Mouse (Mus musculus): ENCODE measurements at regions not wholly inside any gene's neighbourhood (a gene's known extent, or its start where the extent isn't known, plus 50 kb on each side); places are given as distances from the start of the nearest gene placed in this dataset.

GRCm38 (mm10) chr4:105291503-105291902, 134.4 kb downstream of the Plpp3 start:
- H3K36me3 ChIP-seq (ENCODE audit: insufficient read depth), result no peaks in the 10 kb centered on the region
- H3K4me1 ChIP-seq (ENCODE audit: insufficient read depth), result peaks cover 5% of the 10 kb centered on the region; the same call in 1 of the 2 replicates
- H3K4me2 ChIP-seq, result no peak overlapping the region
- WGBS, result 17% methylated on average over 1 of the region's 1 CpGs
- H3K4me3 ChIP-seq (ENCODE audit: low read depth, low read length), result no peak overlapping the region
- no peaks in the 10 kb centered on the region for H3K9me3 ChIP-seq (ENCODE audit: low read depth, low read length)
- TF ChIP-seq CTCF (IDR thresholded peaks at IDR 0.05; ENCODE audit: low read depth), result no peak
- H3K27ac ChIP-seq (ENCODE audit: low read depth), result no peak overlapping the region
- DNase-seq, result peak; percentile 60
- peak; percentile 49; the same call in 1 of the 2 replicates for ATAC-seq (ENCODE audit: insufficient read depth)
- no peak overlapping the region for H3K9ac ChIP-seq
- no peaks in the 10 kb centered on the region for H3K27me3 ChIP-seq (ENCODE audit: insufficient read depth, low read length)

GRCm38 (mm10) chr4:105299358-105299757, 142.2 kb downstream of the Plpp3 start:
- DNase-seq (no peak), ATAC-seq (ENCODE audit: insufficient read depth) (no peak)
- TF ChIP-seq CTCF (IDR thresholded peaks at IDR 0.05; ENCODE audit: low read depth), result no peak
- H3K27ac ChIP-seq (ENCODE audit: low read depth), result no peak overlapping the region
- no peak overlapping the region for H3K4me2 ChIP-seq
- H3K9me3 ChIP-seq (ENCODE audit: low read depth, low read length), result no peaks in the 10 kb centered on the region
- H3K36me3 ChIP-seq (ENCODE audit: insufficient read depth), result no peaks in the 10 kb centered on the region
- no peaks in the 10 kb centered on the region for H3K27me3 ChIP-seq (ENCODE audit: insufficient read depth, low read length)
- no peaks in the 10 kb centered on the region for H3K4me1 ChIP-seq (ENCODE audit: insufficient read depth)
- H3K9ac ChIP-seq, result no peak overlapping the region
- WGBS, result 91% methylated on average over 6 of the region's 6 CpGs
- H3K4me3 ChIP-seq (ENCODE audit: low read depth, low read length), result no peak overlapping the region

GRCm38 (mm10) chr4:105301547-105301946, 144.4 kb downstream of the Plpp3 start:
- H3K36me3 ChIP-seq (ENCODE audit: insufficient read depth), result no peaks in the 10 kb centered on the region
- H3K27ac ChIP-seq (ENCODE audit: low read depth), result no peak overlapping the region
- H3K4me2 ChIP-seq, result no peak overlapping the region
- ATAC-seq (ENCODE audit: insufficient read depth), result no peak
- H3K4me3 ChIP-seq (ENCODE audit: low read depth, low read length), result no peak overlapping the region
- no peaks in the 10 kb centered on the region for H3K9me3 ChIP-seq (ENCODE audit: low read depth, low read length)
- no peaks in the 10 kb centered on the region for H3K27me3 ChIP-seq (ENCODE audit: insufficient read depth, low read length)
- no peaks in the 10 kb centered on the region for H3K4me1 ChIP-seq (ENCODE audit: insufficient read depth)
- H3K9ac ChIP-seq, result no peak overlapping the region
- 58% methylated on average over 1 of the region's 1 CpGs for WGBS
- DNase-seq, result no peak
- TF ChIP-seq CTCF (IDR thresholded peaks at IDR 0.05; ENCODE audit: low read depth), result peak; percentile 6; the same call in 1 of the 2 replicates

DNA sequence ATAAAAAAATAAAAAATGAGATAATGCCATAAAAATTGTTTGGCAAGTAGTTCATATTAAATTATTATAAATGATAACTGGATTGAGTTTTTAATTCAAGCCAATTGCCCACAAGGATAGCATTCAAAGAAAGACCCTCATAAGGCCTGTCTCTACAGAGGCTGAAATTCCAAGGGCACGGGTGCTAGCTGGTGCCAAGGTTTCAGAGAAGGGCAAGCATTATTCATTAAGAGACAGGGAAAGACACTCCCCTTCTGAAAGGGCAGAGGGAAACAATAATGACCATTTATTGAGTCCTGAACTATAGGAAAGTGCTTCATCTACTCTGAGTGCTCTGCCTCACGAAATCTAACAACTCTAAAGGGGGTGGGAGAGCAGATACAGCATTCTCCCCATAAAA, 147.0 kb downstream of the Plpp3 start:
- Histone ChIP-seq H3K4me1 (ENCODE audit: insufficient read depth) (no peaks in the 10 kb centered on the region), H3K9ac (no peak overlapping the region), H3K4me2 (no peak overlapping the region), H3K9me3 (ENCODE audit: low read depth, low read length) (no peaks in the 10 kb centered on the region), H3K4me3 (ENCODE audit: low read depth, low read length) (no peak overlapping the region), H3K36me3 (ENCODE audit: insufficient read depth) (no peaks in the 10 kb centered on the region), H3K27ac (ENCODE audit: low read depth) (no peak overlapping the region), H3K27me3 (ENCODE audit: insufficient read depth, low read length) (no peaks in the 10 kb centered on the region)
- TF ChIP-seq CTCF (IDR thresholded peaks at IDR 0.05; ENCODE audit: low read depth), result no peak
- ATAC-seq (ENCODE audit: insufficient read depth) (no peak), DNase-seq (no peak)
- 37% methylated on average over 2 of the region's 2 CpGs for WGBS

- Histone ChIP-seq H3K4me3 (ENCODE audit: low read depth, low read length) (no peak overlapping the region), H3K4me1 (ENCODE audit: insufficient read depth) (no peaks in the 10 kb centered on the region), H3K36me3 (ENCODE audit: insufficient read depth) (no peaks in the 10 kb centered on the region), H3K27me3 (ENCODE audit: insufficient read depth, low read length) (no peaks in the 10 kb centered on the region), H3K9ac (no peak overlapping the region), H3K4me2 (no peak overlapping the region), H3K27ac (ENCODE audit: low read depth) (no peak overlapping the region), H3K9me3 (ENCODE audit: low read depth, low read length) (no peaks in the 10 kb centered on the region)
- TF ChIP-seq CTCF (IDR thresholded peaks at IDR 0.05; ENCODE audit: low read depth), result no peak
- ATAC-seq (ENCODE audit: insufficient read depth) (peak; percentile 58; the same call in 1 of the 2 replicates), DNase-seq (peak; percentile 62)
- WGBS, result 67% methylated on average over 6 of the region's 6 CpGs
Measured at GRCm38 (mm10) chr4:105305931-105306330, 148.8 kb downstream of the Plpp3 start.

GRCm38 (mm10) chr4:105307356-105307755, 150.2 kb downstream of the Plpp3 start:
- ATAC-seq (ENCODE audit: insufficient read depth) (no peak), DNase-seq (no peak)
- no peaks in the 10 kb centered on the region for H3K4me1 ChIP-seq (ENCODE audit: insufficient read depth)
- 82% methylated on average over 4 of the region's 4 CpGs for WGBS
- H3K4me2 ChIP-seq, result no peak overlapping the region
- no peaks in the 10 kb centered on the region for H3K36me3 ChIP-seq (ENCODE audit: insufficient read depth)
- no peak overlapping the region for H3K27ac ChIP-seq (ENCODE audit: low read depth)
- H3K27me3 ChIP-seq (ENCODE audit: insufficient read depth, low read length), result no peaks in the 10 kb centered on the region
- H3K9ac ChIP-seq, result no peak overlapping the region
- H3K9me3 ChIP-seq (ENCODE audit: low read depth, low read length), result no peaks in the 10 kb centered on the region
- H3K4me3 ChIP-seq (ENCODE audit: low read depth, low read length), result no peak overlapping the region
- no peak for TF ChIP-seq CTCF (IDR thresholded peaks at IDR 0.05; ENCODE audit: low read depth)

GRCm38 (mm10) chr4:105307905-105308304, 150.8 kb downstream of the Plpp3 start:
- H3K9me3 ChIP-seq (ENCODE audit: low read depth, low read length), result no peaks in the 10 kb centered on the region
- no peak overlapping the region for H3K27ac ChIP-seq (ENCODE audit: low read depth)
- H3K36me3 ChIP-seq (ENCODE audit: insufficient read depth), result no peaks in the 10 kb centered on the region
- DNase-seq (no peak), ATAC-seq (ENCODE audit: insufficient read depth) (no peak)
- H3K4me1 ChIP-seq (ENCODE audit: insufficient read depth), result no peaks in the 10 kb centered on the region
- 82% methylated on average over 5 of the region's 5 CpGs for WGBS
- no peak for TF ChIP-seq CTCF (IDR thresholded peaks at IDR 0.05; ENCODE audit: low read depth)
- no peak overlapping the region for H3K4me3 ChIP-seq (ENCODE audit: low read depth, low read length)
- no peak overlapping the region for H3K9ac ChIP-seq
- no peaks in the 10 kb centered on the region for H3K27me3 ChIP-seq (ENCODE audit: insufficient read depth, low read length)
- H3K4me2 ChIP-seq, result no peak overlapping the region

GRCm38 (mm10) chr4:105308971-105309488, 151.9 kb downstream of the Plpp3 start:
- 63% methylated on average over 5 of the region's 5 CpGs for WGBS
- no peak overlapping the region for H3K9ac ChIP-seq
- DNase-seq (no peak), ATAC-seq (ENCODE audit: insufficient read depth) (no peak)
- H3K36me3 ChIP-seq (ENCODE audit: insufficient read depth), result no peaks in the 10 kb centered on the region
- no peaks in the 10 kb centered on the region for H3K9me3 ChIP-seq (ENCODE audit: low read depth, low read length)
- no peak for TF ChIP-seq CTCF (IDR thresholded peaks at IDR 0.05; ENCODE audit: low read depth)
- H3K4me2 ChIP-seq, result no peak overlapping the region
- no peak overlapping the region for H3K27ac ChIP-seq (ENCODE audit: low read depth)
- H3K4me3 ChIP-seq (ENCODE audit: low read depth, low read length), result no peak overlapping the region
- no peaks in the 10 kb centered on the region for H3K4me1 ChIP-seq (ENCODE audit: insufficient read depth)
- no peaks in the 10 kb centered on the region for H3K27me3 ChIP-seq (ENCODE audit: insufficient read depth, low read length)

Data from lung, embryonic 14.5 days (tissue).